Mouse (Mus musculus): ENCODE data around the gene Bcas3. TPM values are rescaled to one million over a fixed set of nuclear protein-coding genes. Genes with fewer than 3 reads are reported as not detected.
"Not testable (repeated sequence)": the region's sequence is repeated elsewhere in the genome, so short reads cannot be mapped to it uniquely, and the experiment has no call there.

Gene Bcas3
- polyA plus RNA-seq, 1 experiment from 2014 or later = 19.1 TPM

DNA sequence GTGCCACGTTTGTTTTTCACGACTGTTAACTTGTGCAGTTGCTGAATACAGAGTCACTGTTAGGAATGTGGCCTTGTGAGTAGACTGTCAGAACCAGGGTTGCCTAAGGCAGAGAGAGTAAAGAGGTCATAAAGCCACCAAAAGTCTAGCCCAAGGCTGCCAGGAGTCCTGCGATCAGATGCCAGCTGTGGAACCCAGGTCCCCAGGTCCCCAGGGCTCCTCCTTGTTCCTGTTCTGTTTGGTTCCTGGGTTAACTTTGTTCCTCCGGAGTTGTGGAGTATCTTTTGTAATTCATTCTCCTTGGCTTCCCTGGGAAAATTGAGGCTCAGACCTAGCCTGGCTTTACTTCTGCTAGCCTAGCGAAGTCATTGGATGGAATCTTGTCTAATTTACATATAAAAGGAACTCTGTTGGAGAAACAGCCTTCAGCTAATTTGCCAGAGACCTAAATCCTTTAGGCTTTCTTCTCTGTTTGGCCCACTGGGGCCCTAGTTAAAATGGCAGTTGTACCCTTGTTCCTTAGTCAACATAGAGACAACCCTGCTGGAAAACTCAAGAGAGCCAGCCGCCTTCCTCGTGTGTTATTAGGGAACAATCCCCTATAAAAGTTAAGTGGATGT is 361.5 kb downstream of the Bcas3 start:
- no peak for ATAC-seq (ENCODE audit: low read depth)
- H3K36me3 ChIP-seq (ENCODE audit: control insufficient read depth, insufficient read depth) = no peaks in the 10 kb centered on the region
- H3K9ac ChIP-seq (ENCODE audit: low read depth, low read length) = no peak overlapping the region
- no peak overlapping the region for H3K4me3 ChIP-seq (ENCODE audit: low read depth, low read length)
- H3K4me2 ChIP-seq (ENCODE audit: low read depth, low read length) = no peak overlapping the region
- no peak overlapping the region for H3K27ac ChIP-seq (ENCODE audit: low read length)
- H3K4me1 ChIP-seq (ENCODE audit: control insufficient read depth, low read depth, low read length) = no peaks in the 10 kb centered on the region; the same call in 1 of the 2 replicates
- no peaks in the 10 kb centered on the region for H3K9me3 ChIP-seq (replicated peaks; ENCODE audit: control insufficient read depth, low read length)
- no peaks in the 10 kb centered on the region for H3K27me3 ChIP-seq (ENCODE audit: control insufficient read depth, insufficient read depth, low read depth, low read length)
- 46% methylated on average over 7 of the region's 7 CpGs for WGBS (ENCODE audit: insufficient replicate concordance)

DNA sequence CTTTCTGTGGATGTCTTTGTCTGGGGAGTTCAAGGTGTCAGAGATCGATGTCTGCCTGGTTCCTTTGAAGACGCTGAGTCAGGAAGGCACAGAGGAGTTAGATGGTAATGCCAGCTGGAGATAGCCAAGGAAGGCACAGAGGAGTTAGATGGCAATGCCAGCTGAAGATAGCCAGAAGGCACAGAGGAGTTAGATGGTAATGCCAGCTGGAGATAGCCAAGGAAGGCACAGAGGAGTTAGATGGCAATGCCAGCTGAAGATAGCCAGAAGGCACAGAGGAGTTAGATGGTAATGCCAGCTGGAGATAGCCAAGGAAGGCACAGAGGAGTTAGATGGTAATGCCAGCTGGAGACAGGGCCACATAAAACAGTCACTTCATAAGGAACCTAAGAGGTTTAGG is 363.8 kb downstream of the Bcas3 start:
- 61% methylated on average over 2 of the region's 2 CpGs for WGBS (ENCODE audit: insufficient replicate concordance)
- H3K27me3 ChIP-seq (ENCODE audit: control insufficient read depth, insufficient read depth, low read depth, low read length); H3K4me2 ChIP-seq (ENCODE audit: low read depth, low read length); ATAC-seq (ENCODE audit: low read depth); H3K9me3 ChIP-seq (replicated peaks; ENCODE audit: control insufficient read depth, low read length); H3K9ac ChIP-seq (ENCODE audit: low read depth, low read length); H3K4me3 ChIP-seq (ENCODE audit: low read depth, low read length); H3K27ac ChIP-seq (ENCODE audit: low read length); H3K36me3 ChIP-seq (ENCODE audit: control insufficient read depth, insufficient read depth); H3K4me1 ChIP-seq (ENCODE audit: control insufficient read depth, low read depth, low read length): not testable (repeated sequence)

DNA sequence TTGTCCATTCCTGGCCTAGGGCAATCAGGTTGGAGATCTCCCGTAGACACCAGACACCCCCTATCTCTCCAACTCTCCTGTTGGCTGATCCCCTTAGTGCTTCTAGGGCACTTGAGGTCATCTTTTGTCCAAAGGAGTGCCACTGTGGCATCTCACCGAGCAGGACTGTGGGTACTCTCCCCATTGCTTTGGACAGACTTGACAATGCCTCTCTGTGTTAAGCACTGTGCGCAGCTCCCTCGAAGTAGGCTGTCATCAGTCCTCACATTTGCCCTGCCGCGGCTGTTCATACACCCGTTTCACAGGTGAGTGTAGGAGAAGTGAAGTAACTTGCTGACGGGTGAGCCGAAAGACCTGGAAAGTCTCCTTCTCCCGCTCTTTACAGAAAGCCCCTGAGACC is 366.1 kb downstream of the Bcas3 start:
- Histone ChIP-seq H3K9ac (ENCODE audit: low read depth, low read length) (no peak overlapping the region), H3K4me3 (ENCODE audit: low read depth, low read length) (no peak overlapping the region), H3K36me3 (ENCODE audit: control insufficient read depth, insufficient read depth) (no peaks in the 10 kb centered on the region), H3K27ac (ENCODE audit: low read length) (no peak overlapping the region), H3K27me3 (ENCODE audit: control insufficient read depth, insufficient read depth, low read depth, low read length) (no peaks in the 10 kb centered on the region), H3K9me3 (replicated peaks; ENCODE audit: control insufficient read depth, low read length) (no peaks in the 10 kb centered on the region), H3K4me2 (ENCODE audit: low read depth, low read length) (no peak overlapping the region), H3K4me1 (ENCODE audit: control insufficient read depth, low read depth, low read length) (peaks cover 6% of the 10 kb centered on the region)
- no peak for ATAC-seq (ENCODE audit: low read depth)
- 77% methylated on average over 10 of the region's 10 CpGs for WGBS (ENCODE audit: insufficient replicate concordance)

DNA sequence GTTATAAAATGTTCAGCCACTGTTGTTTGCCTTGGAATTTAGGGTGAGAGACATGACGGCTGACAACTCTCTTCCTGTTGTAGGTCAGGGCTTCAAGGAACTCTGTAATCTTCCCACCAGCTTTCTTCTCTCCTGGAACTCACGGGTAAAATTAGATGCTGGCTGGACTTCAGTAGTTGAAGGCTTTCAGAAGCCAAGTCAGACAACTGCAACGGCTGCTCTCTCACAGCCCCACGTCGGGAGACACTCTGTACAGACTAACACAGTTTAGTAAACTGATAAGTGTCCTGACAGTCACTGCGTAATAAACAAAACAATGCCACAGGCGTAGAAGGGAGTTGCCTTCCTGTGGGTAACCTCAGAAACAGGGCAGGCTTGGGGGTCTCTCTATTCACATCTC is 366.8 kb downstream of the Bcas3 start:
- Histone ChIP-seq H3K4me2 (ENCODE audit: low read depth, low read length) (no peak overlapping the region), H3K4me1 (ENCODE audit: control insufficient read depth, low read depth, low read length) (peaks cover 6% of the 10 kb centered on the region), H3K27me3 (ENCODE audit: control insufficient read depth, insufficient read depth, low read depth, low read length) (no peaks in the 10 kb centered on the region), H3K9ac (ENCODE audit: low read depth, low read length) (no peak overlapping the region), H3K4me3 (ENCODE audit: low read depth, low read length) (no peak overlapping the region), H3K36me3 (ENCODE audit: control insufficient read depth, insufficient read depth) (no peaks in the 10 kb centered on the region), H3K9me3 (replicated peaks; ENCODE audit: control insufficient read depth, low read length) (no peaks in the 10 kb centered on the region), H3K27ac (ENCODE audit: low read length) (no peak overlapping the region)
- no peak; the same call in 1 of the 2 replicates for ATAC-seq (ENCODE audit: low read depth)
- WGBS (ENCODE audit: insufficient replicate concordance) = 13% methylated on average over 7 of the region's 7 CpGs

DNA sequence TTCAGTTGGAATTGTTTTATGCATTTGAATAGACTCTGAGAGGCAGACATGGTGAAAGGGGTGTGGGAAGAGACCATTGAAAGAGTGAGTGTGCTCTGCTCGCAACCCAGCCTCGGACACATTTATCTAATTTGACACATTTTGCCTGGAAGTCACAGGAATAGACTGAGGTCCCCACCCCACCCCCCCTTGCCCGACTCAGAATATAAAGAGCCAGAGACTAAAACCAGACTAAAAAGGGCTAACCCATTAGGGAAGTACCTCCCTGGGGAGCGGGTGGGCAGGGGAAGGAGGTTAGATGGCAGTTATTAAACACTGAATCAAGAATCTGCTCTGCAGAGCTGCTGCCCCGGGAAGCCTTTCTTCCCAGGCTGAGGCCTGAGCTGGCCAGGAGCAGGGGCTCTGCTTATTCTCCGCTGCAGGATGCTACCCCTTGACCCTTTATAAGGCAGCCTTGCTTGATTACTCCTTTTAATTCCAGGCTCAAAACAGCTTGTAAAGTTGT is 367.4 kb downstream of the Bcas3 start:
- ATAC-seq (ENCODE audit: low read depth) = no peak
- Histone ChIP-seq H3K36me3 (ENCODE audit: control insufficient read depth, insufficient read depth) (no peaks in the 10 kb centered on the region), H3K27ac (ENCODE audit: low read length) (no peak overlapping the region), H3K9ac (ENCODE audit: low read depth, low read length) (no peak overlapping the region), H3K9me3 (replicated peaks; ENCODE audit: control insufficient read depth, low read length) (no peaks in the 10 kb centered on the region), H3K4me3 (ENCODE audit: low read depth, low read length) (no peak overlapping the region), H3K4me1 (ENCODE audit: control insufficient read depth, low read depth, low read length) (peaks cover 6% of the 10 kb centered on the region), H3K27me3 (ENCODE audit: control insufficient read depth, insufficient read depth, low read depth, low read length) (no peaks in the 10 kb centered on the region), H3K4me2 (ENCODE audit: low read depth, low read length) (no peak overlapping the region)
- WGBS (ENCODE audit: insufficient replicate concordance) = 11% methylated on average over 6 of the region's 6 CpGs

DNA sequence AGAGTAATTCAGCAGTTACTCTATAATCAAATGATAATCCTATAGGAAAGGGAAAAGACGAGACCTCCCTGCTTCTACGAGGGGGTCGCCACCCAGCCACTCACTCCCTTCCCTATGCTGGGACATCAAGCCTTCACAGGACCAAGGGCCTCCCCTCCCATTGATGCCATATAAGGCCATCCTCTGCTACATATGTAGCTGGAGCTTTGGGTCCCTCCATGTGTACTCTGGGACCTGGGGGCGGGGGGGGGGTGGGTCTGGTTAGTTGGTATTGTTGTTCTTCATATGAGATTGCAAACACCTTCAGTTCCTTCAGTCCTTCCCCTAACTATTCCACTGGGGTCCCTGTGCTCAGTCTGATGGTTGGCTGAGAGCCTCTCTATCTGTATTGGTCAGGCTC is 369.0 kb downstream of the Bcas3 start:
- 81% methylated on average over 4 of the region's 4 CpGs for WGBS (ENCODE audit: insufficient replicate concordance)

DNA sequence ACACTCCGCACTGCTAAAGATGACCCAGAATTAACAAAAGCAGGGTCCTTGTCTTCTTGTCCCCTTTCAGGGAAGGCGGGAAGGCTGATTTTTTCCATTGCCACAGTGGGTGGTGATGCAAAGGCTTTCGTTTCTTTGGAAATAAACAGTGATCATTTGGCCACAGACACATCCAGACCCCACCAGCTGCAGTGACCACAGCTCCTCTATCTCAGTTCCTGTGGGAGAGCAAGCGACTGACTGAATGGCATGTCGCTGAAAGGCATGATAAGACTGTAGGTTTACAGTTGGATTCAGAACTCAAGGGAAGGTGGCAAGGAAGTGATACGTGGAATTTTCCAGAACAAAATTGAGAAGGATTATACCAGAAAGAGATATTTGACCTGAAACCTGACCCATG is 371.2 kb downstream of the Bcas3 start:
- H3K27ac ChIP-seq (ENCODE audit: low read length) = no peak overlapping the region
- H3K4me3 ChIP-seq (ENCODE audit: low read depth, low read length) = no peak overlapping the region
- H3K4me1 ChIP-seq (ENCODE audit: control insufficient read depth, low read depth, low read length) = peaks cover 6% of the 10 kb centered on the region
- no peak for ATAC-seq (ENCODE audit: low read depth)
- no peaks in the 10 kb centered on the region for H3K36me3 ChIP-seq (ENCODE audit: control insufficient read depth, insufficient read depth)
- WGBS (ENCODE audit: insufficient replicate concordance) = 30% methylated on average over 6 of the region's 6 CpGs
- H3K9ac ChIP-seq (ENCODE audit: low read depth, low read length) = no peak overlapping the region
- no peaks in the 10 kb centered on the region for H3K9me3 ChIP-seq (replicated peaks; ENCODE audit: control insufficient read depth, low read length)
- no peak overlapping the region for H3K4me2 ChIP-seq (ENCODE audit: low read depth, low read length)
- no peaks in the 10 kb centered on the region for H3K27me3 ChIP-seq (ENCODE audit: control insufficient read depth, insufficient read depth, low read depth, low read length)

More for the DNA sequence above, 369.0 kb downstream of the Bcas3 start:
- H3K27me3 ChIP-seq (ENCODE audit: control insufficient read depth, insufficient read depth, low read depth, low read length) = no peaks in the 10 kb centered on the region
- no peak overlapping the region for H3K27ac ChIP-seq (ENCODE audit: low read length)
- no peaks in the 10 kb centered on the region for H3K36me3 ChIP-seq (ENCODE audit: control insufficient read depth, insufficient read depth)
- no peak overlapping the region for H3K4me2 ChIP-seq (ENCODE audit: low read depth, low read length)
- no peak for ATAC-seq (ENCODE audit: low read depth)
- no peak overlapping the region for H3K4me3 ChIP-seq (ENCODE audit: low read depth, low read length)
- no peak overlapping the region for H3K9ac ChIP-seq (ENCODE audit: low read depth, low read length)
- no peaks in the 10 kb centered on the region for H3K9me3 ChIP-seq (replicated peaks; ENCODE audit: control insufficient read depth, low read length)
- H3K4me1 ChIP-seq (ENCODE audit: control insufficient read depth, low read depth, low read length) = peaks cover 6% of the 10 kb centered on the region

DNA sequence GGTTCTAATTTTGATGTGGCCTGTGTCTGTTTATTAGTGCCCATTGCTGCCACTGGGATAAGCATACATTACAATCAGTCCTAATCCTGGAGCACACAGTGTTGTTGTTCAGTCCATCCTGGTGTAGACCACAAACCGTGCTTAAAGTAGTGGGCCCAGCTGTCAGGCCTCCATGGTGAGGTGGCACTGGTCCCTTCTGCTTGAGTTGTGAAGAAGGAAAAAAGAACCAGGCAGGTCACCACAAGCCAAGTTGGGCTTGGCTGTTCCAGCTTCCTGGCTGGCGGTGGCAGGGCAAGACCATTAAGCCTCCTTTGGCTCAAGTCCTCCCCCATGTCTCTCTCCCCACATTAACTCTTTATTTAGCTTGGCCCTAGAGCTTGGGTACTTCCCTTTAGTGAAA is 376.8 kb downstream of the Bcas3 start:
- no peak for ATAC-seq (ENCODE audit: low read depth)
- H3K4me3 ChIP-seq (ENCODE audit: low read depth, low read length) = no peak overlapping the region
- no peak overlapping the region for H3K27ac ChIP-seq (ENCODE audit: low read length)
- no peak overlapping the region for H3K4me2 ChIP-seq (ENCODE audit: low read depth, low read length)
- no peaks in the 10 kb centered on the region for H3K36me3 ChIP-seq (ENCODE audit: control insufficient read depth, insufficient read depth)
- no peaks in the 10 kb centered on the region for H3K9me3 ChIP-seq (replicated peaks; ENCODE audit: control insufficient read depth, low read length)
- H3K4me1 ChIP-seq (ENCODE audit: control insufficient read depth, low read depth, low read length) = no peaks in the 10 kb centered on the region
- WGBS (ENCODE audit: insufficient replicate concordance) = 63% methylated on average over 2 of the region's 2 CpGs
- H3K27me3 ChIP-seq (ENCODE audit: control insufficient read depth, insufficient read depth, low read depth, low read length) = peaks cover 4% of the 10 kb centered on the region; the same call in 1 of the 2 replicates
- no peak overlapping the region for H3K9ac ChIP-seq (ENCODE audit: low read depth, low read length)

DNA sequence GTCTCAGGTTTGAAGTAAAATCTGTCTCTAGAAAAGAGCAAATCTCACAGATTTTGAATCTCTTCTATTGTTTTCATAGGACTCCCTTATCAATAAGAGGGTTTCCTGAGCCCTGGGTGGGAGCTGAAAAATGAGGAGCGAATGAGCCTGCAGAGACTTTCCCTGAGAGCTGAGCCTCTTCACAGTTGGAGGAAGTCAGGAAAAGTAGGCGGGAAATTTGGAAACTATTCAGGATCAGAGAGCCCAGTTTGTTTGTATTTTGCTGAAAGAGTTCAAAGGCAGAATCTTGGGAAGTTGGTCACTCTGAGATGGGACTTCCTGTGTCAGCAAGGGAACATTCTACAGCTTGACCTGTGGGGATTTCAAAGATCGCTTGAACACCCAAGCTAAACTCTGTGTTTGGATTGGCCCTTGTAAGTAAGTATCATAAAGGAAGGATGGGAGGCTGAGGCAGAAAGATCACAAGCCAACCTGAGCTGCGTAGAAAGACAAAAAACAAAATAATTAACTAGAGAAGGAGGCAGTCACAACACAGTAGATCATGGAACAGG is 379.6 kb downstream of the Bcas3 start:
- no peak for ATAC-seq (ENCODE audit: low read depth)
- H3K4me1 ChIP-seq (ENCODE audit: control insufficient read depth, low read depth, low read length) = no peaks in the 10 kb centered on the region
- no peaks in the 10 kb centered on the region for H3K36me3 ChIP-seq (ENCODE audit: control insufficient read depth, insufficient read depth)
- no peak overlapping the region for H3K27ac ChIP-seq (ENCODE audit: low read length)
- no peaks in the 10 kb centered on the region for H3K9me3 ChIP-seq (replicated peaks; ENCODE audit: control insufficient read depth, low read length)
- H3K4me2 ChIP-seq (ENCODE audit: low read depth, low read length) = no peak overlapping the region
- no peak overlapping the region for H3K4me3 ChIP-seq (ENCODE audit: low read depth, low read length)
- H3K9ac ChIP-seq (ENCODE audit: low read depth, low read length) = no peak overlapping the region
- H3K27me3 ChIP-seq (ENCODE audit: control insufficient read depth, insufficient read depth, low read depth, low read length) = peaks cover 4% of the 10 kb centered on the region; the same call in 1 of the 2 replicates
- WGBS (ENCODE audit: insufficient replicate concordance) = 56% methylated on average over 4 of the region's 4 CpGs
